Mouse (Mus musculus): ENCODE data around the gene C1ra. TPM values are rescaled to one million over a fixed set of nuclear protein-coding genes. Genes with fewer than 3 reads are reported as not detected.

The C1ra gene
- polyA plus RNA-seq, 1 experiment = 1.9 TPM

- H3K4me2 ChIP-seq (ENCODE audit: low read depth) = no peak overlapping the region
- H3K36me3 ChIP-seq (ENCODE audit: control insufficient read depth, insufficient read depth) = no peaks in the 10 kb centered on the region
- TF ChIP-seq E2F4 (IDR thresholded peaks at IDR 0.05; ENCODE audit: insufficient read depth) (no peak), REST (IDR thresholded peaks at IDR 0.05; ENCODE audit: insufficient read depth, insufficient read length) (no peak), MYOD1 (IDR thresholded peaks at IDR 0.05; ENCODE audit: control insufficient read depth in 1 of 3, insufficient read length in 2 of 3, low read depth in 2 of 3) (no peak), POLR2A (IDR thresholded peaks at IDR 0.05; ENCODE audit: insufficient read length, low read depth) (no peak), USF1 (IDR thresholded peaks at IDR 0.05; ENCODE audit: low read depth) (no peak), TCF3 (IDR thresholded peaks at IDR 0.05; ENCODE audit: insufficient read length, low read depth) (no peak), SRF (IDR thresholded peaks at IDR 0.05; ENCODE audit: control insufficient read depth, insufficient read length, low read depth) (no peak), CEBPB (IDR thresholded peaks at IDR 0.05; ENCODE audit: insufficient read depth, poor library complexity, severe bottlenecking) (no peak), TCF12 (IDR thresholded peaks at IDR 0.05; ENCODE audit: insufficient read depth, poor library complexity, severe bottlenecking) (no peak), MYOG (IDR thresholded peaks at IDR 0.05; ENCODE audit: control insufficient read depth in 1 of 3, insufficient read depth in 1 of 3, insufficient read length in 2 of 3, low read depth in 2 of 3) (no peak), POLR2AphosphoS2 (IDR thresholded peaks at IDR 0.05; ENCODE audit: insufficient read length, low read depth) (no peak)
- H3K4me3 ChIP-seq = no peak overlapping the region
- no peaks in the 10 kb centered on the region for H3K79me2 ChIP-seq (ENCODE audit: control insufficient read depth, insufficient read depth)
- no peaks in the 10 kb centered on the region for H3K27me3 ChIP-seq (ENCODE audit: control insufficient read depth, insufficient read depth, insufficient read length)
- H3ac ChIP-seq (ENCODE audit: control insufficient read depth, insufficient read length) = no peak overlapping the region
Observed at GRCm38 (mm10) chr6:124493886-124494285, 18.3 kb upstream of the C1ra start.

GRCm38 (mm10) chr6:124496054-124496453 is 16.2 kb upstream of the C1ra start:
- no peak overlapping the region for H3ac ChIP-seq (ENCODE audit: control insufficient read depth, insufficient read length)
- TF ChIP-seq USF1 (IDR thresholded peaks at IDR 0.05; ENCODE audit: low read depth) (no peak), TCF3 (IDR thresholded peaks at IDR 0.05; ENCODE audit: insufficient read length, low read depth) (no peak), POLR2A (IDR thresholded peaks at IDR 0.05; ENCODE audit: insufficient read length, low read depth) (no peak), CEBPB (IDR thresholded peaks at IDR 0.05; ENCODE audit: insufficient read depth, poor library complexity, severe bottlenecking) (no peak), MYOG (IDR thresholded peaks at IDR 0.05; ENCODE audit: control insufficient read depth in 1 of 3, insufficient read depth in 1 of 3, insufficient read length in 2 of 3, low read depth in 2 of 3) (no peak), MAX (IDR thresholded peaks at IDR 0.05; ENCODE audit: low read depth) (no peak), E2F4 (IDR thresholded peaks at IDR 0.05; ENCODE audit: insufficient read depth) (no peak), TCF12 (IDR thresholded peaks at IDR 0.05; ENCODE audit: insufficient read depth, poor library complexity, severe bottlenecking) (no peak), POLR2AphosphoS2 (IDR thresholded peaks at IDR 0.05; ENCODE audit: insufficient read length, low read depth) (no peak), MYOD1 (IDR thresholded peaks at IDR 0.05; ENCODE audit: control insufficient read depth in 1 of 3, insufficient read length in 2 of 3, low read depth in 2 of 3) (no peak), REST (IDR thresholded peaks at IDR 0.05; ENCODE audit: insufficient read depth, insufficient read length) (no peak), SRF (IDR thresholded peaks at IDR 0.05; ENCODE audit: control insufficient read depth, insufficient read length, low read depth) (no peak)
- no peak overlapping the region for H3K4me3 ChIP-seq
- no peaks in the 10 kb centered on the region for H3K36me3 ChIP-seq (ENCODE audit: control insufficient read depth, insufficient read depth)
- H3K4me2 ChIP-seq (ENCODE audit: low read depth) = no peak overlapping the region
- H3K27me3 ChIP-seq (ENCODE audit: control insufficient read depth, insufficient read depth, insufficient read length) = no peaks in the 10 kb centered on the region
- H3K79me2 ChIP-seq (ENCODE audit: control insufficient read depth, insufficient read depth) = no peaks in the 10 kb centered on the region

- no peak overlapping the region for H3K4me3 ChIP-seq
- TF ChIP-seq POLR2A (IDR thresholded peaks at IDR 0.05; ENCODE audit: insufficient read length, low read depth) (no peak), MAX (IDR thresholded peaks at IDR 0.05; ENCODE audit: low read depth) (no peak), TCF3 (IDR thresholded peaks at IDR 0.05; ENCODE audit: insufficient read length, low read depth) (no peak), USF1 (IDR thresholded peaks at IDR 0.05; ENCODE audit: low read depth) (no peak), E2F4 (IDR thresholded peaks at IDR 0.05; ENCODE audit: insufficient read depth) (no peak), SRF (IDR thresholded peaks at IDR 0.05; ENCODE audit: control insufficient read depth, insufficient read length, low read depth) (no peak), TCF12 (IDR thresholded peaks at IDR 0.05; ENCODE audit: insufficient read depth, poor library complexity, severe bottlenecking) (no peak), CEBPB (IDR thresholded peaks at IDR 0.05; ENCODE audit: insufficient read depth, poor library complexity, severe bottlenecking) (no peak), POLR2AphosphoS2 (IDR thresholded peaks at IDR 0.05; ENCODE audit: insufficient read length, low read depth) (no peak), REST (IDR thresholded peaks at IDR 0.05; ENCODE audit: insufficient read depth, insufficient read length) (no peak), MYOD1 (IDR thresholded peaks at IDR 0.05; ENCODE audit: control insufficient read depth in 1 of 3, insufficient read length in 2 of 3, low read depth in 2 of 3) (no peak), MYOG (IDR thresholded peaks at IDR 0.05; ENCODE audit: control insufficient read depth in 1 of 3, insufficient read depth in 1 of 3, insufficient read length in 2 of 3, low read depth in 2 of 3) (no peak)
Observed at GRCm38 (mm10) chr6:124499914-124500566, 12.2 kb upstream of the C1ra start.

GRCm38 (mm10) chr6:124501473-124501872 is 10.7 kb upstream of the C1ra start:
- TF ChIP-seq MYOG (IDR thresholded peaks at IDR 0.05; ENCODE audit: control insufficient read depth in 1 of 3, insufficient read depth in 1 of 3, insufficient read length in 2 of 3, low read depth in 2 of 3) (no peak), CEBPB (IDR thresholded peaks at IDR 0.05; ENCODE audit: insufficient read depth, poor library complexity, severe bottlenecking) (no peak), REST (IDR thresholded peaks at IDR 0.05; ENCODE audit: insufficient read depth, insufficient read length) (no peak), MAX (IDR thresholded peaks at IDR 0.05; ENCODE audit: low read depth) (no peak), TCF3 (IDR thresholded peaks at IDR 0.05; ENCODE audit: insufficient read length, low read depth) (no peak), TCF12 (IDR thresholded peaks at IDR 0.05; ENCODE audit: insufficient read depth, poor library complexity, severe bottlenecking) (no peak), SRF (IDR thresholded peaks at IDR 0.05; ENCODE audit: control insufficient read depth, insufficient read length, low read depth) (no peak), POLR2A (IDR thresholded peaks at IDR 0.05; ENCODE audit: insufficient read length, low read depth) (no peak)
- Histone ChIP-seq H3K79me2 (ENCODE audit: control insufficient read depth, insufficient read depth) (no peaks in the 10 kb centered on the region), H3K27me3 (ENCODE audit: control insufficient read depth, insufficient read depth, insufficient read length) (no peaks in the 10 kb centered on the region), H3K36me3 (ENCODE audit: control insufficient read depth, insufficient read depth) (no peaks in the 10 kb centered on the region), H3K4me2 (ENCODE audit: low read depth) (no peak overlapping the region), H3ac (ENCODE audit: control insufficient read depth, insufficient read length) (no peak overlapping the region), H3K4me3 (no peak overlapping the region)

More at GRCm38 (mm10) chr6:124499914-124500566, 12.2 kb upstream of the C1ra start:
- H3K36me3 ChIP-seq (ENCODE audit: control insufficient read depth, insufficient read depth) = no peaks in the 10 kb centered on the region
- H3K79me2 ChIP-seq (ENCODE audit: control insufficient read depth, insufficient read depth) = no peaks in the 10 kb centered on the region
- no peak overlapping the region for H3K4me2 ChIP-seq (ENCODE audit: low read depth)
- H3ac ChIP-seq (ENCODE audit: control insufficient read depth, insufficient read length) = no peak overlapping the region
- no peaks in the 10 kb centered on the region for H3K27me3 ChIP-seq (ENCODE audit: control insufficient read depth, insufficient read depth, insufficient read length)

All from myocyte (in vitro differentiated cells).